In genomic region chr5:67269309-67269708, GRCm38 (mm10) we compare ENCODE assay signal across 26 mouse cellular contexts. TPM values are rescaled to one million over a fixed set of nuclear protein-coding genes. Genes with fewer than 3 reads are reported as not detected.
A peak's percentile ranks its signal among the peaks of the same experiment; 100 is the strongest.
DNase-seq lines count a peak whose midpoint lies in the region; ATAC-seq and TF ChIP-seq lines count a peak whose summit lies in the region.
"Had no signal": no experiment of that assay in that cellular context is flagged by ENCODE, and none has a peak within 500 bp of the region (broad histone marks: within the 10 kb centered on the region; RNA-seq: fewer than 3 reads in every experiment).

No protein-coding gene starts in this region.

- 88% methylated on average over 8 of the region's 8 CpGs for WGBS in heart, adult 2 months
- 84% methylated on average over 8 of the region's 8 CpGs for WGBS in liver, embryonic 13.5 days (ENCODE audit: insufficient replicate concordance)
- 91% methylated on average over 8 of the region's 8 CpGs for WGBS in forebrain, embryonic 13.5 days
- WGBS in cerebellum, adult 2 months, result 91% methylated on average over 8 of the region's 8 CpGs

- TF ChIP-seq EP300 in heart, adult 2 months (IDR thresholded peaks at IDR 0.05; ENCODE audit: insufficient read depth, low read depth, low read length), result no peak

- H3K4me2 ChIP-seq in liver, embryonic 13.5 days, result no peak overlapping the region
- H3K4me2 ChIP-seq in forebrain, embryonic 13.5 days, result no peak overlapping the region
- H3K4me2 ChIP-seq: embryonic facial prominence, embryonic 12.5 days; intestine, embryonic 15.5 days; lung, embryonic 14.5 days; neural tube, embryonic 12.5 days had no signal

- H3K36me3 ChIP-seq in heart, adult 2 months (ENCODE audit: control insufficient read depth, insufficient read depth, low read length), result no peaks in the 10 kb centered on the region; the same call in none of the 2 replicates
- H3K36me3 ChIP-seq in liver, embryonic 13.5 days, result peaks cover 50% of the 10 kb centered on the region
- peaks cover 48% of the 10 kb centered on the region for H3K36me3 ChIP-seq in forebrain, embryonic 13.5 days (ENCODE audit: poor library complexity, severe bottlenecking)

- H3K4me1 ChIP-seq in heart, adult 2 months (ENCODE audit: control insufficient read depth, insufficient read depth, low read length), result no peaks in the 10 kb centered on the region
- H3K4me1 ChIP-seq in liver, embryonic 13.5 days (replicated peaks), result peaks cover 16% of the 10 kb centered on the region
- no peaks in the 10 kb centered on the region for H3K4me1 ChIP-seq in forebrain, embryonic 13.5 days
- no peaks in the 10 kb centered on the region for H3K4me1 ChIP-seq in cerebellum, adult 2 months (ENCODE audit: control insufficient read depth, insufficient read depth, low read length)
- H3K4me1 ChIP-seq: embryonic facial prominence, embryonic 12.5 days; hindbrain, embryonic 10.5 days; intestine, embryonic 15.5 days; midbrain, embryonic 10.5 days; neural tube, embryonic 12.5 days had no signal

- H3K9me3 ChIP-seq in liver, embryonic 13.5 days (replicated peaks), result no peaks in the 10 kb centered on the region
- H3K9me3 ChIP-seq in forebrain, embryonic 13.5 days (replicated peaks), result no peaks in the 10 kb centered on the region
- H3K9me3 ChIP-seq: embryonic facial prominence, embryonic 12.5 days; hindbrain, embryonic 10.5 days; intestine, embryonic 15.5 days; midbrain, embryonic 10.5 days; neural tube, embryonic 12.5 days had no signal

- H3K79me2 ChIP-seq in heart, adult 2 months (replicated peaks; ENCODE audit: control insufficient read depth, insufficient read depth, low read length), result no peaks in the 10 kb centered on the region

- intact Hi-C loops in heart, adult 2 months (cut with DNase I), result no loop called here

- 0 out of 2 replicates have a peak, but pooled peaks have one; percentile 29 for ATAC-seq in liver, embryonic 13.5 days (ENCODE audit: low read depth)
- ATAC-seq in forebrain, embryonic 13.5 days, result no peak
- ATAC-seq: forebrain, postnatal 0 days; hindbrain, embryonic 16.5 days; intestine, embryonic 15.5 days; midbrain, embryonic 16.5 days had no signal

- no peak for TF ChIP-seq POLR2A in heart, adult 2 months (IDR thresholded peaks at IDR 0.05; ENCODE audit: insufficient read depth, low read depth, low read length)
- TF ChIP-seq POLR2A in cerebellum, adult 2 months (IDR thresholded peaks at IDR 0.05; ENCODE audit: borderline replicate concordance, insufficient read depth, low read length), result no peak

- peak; percentile 74 for DNase-seq in heart, adult 11 months
- no peak for DNase-seq in heart, adult 2 months
- DNase-seq in spleen, postnatal 36 days (ENCODE audit: low spot score in 2 of 2), result peak; percentile 8 to 25
- no peak for DNase-seq in spleen, postnatal 14 days (ENCODE audit: low spot score in 2 of 2)
- DNase-seq in liver, embryonic 13.5 days, result no peak
- no peak for DNase-seq in kidney, postnatal 25 days
- no peak for DNase-seq in cerebellum, adult 2 months
- DNase-seq: adrenal gland, postnatal 10 days; cerebellum, adult 9-10 months; cerebellum, postnatal 36 days; forebrain, postnatal 0 days; heart, postnatal 14 days; kidney, adult 8-10 months; kidney, postnatal 10 days; lung, embryonic 14.5 days; right cerebral cortex, postnatal 4 days; thymus, postnatal 14 days had no signal

- H3K27me3 ChIP-seq in heart, adult 2 months (ENCODE audit: control insufficient read depth, insufficient read depth, low read length), result no peaks in the 10 kb centered on the region
- no peaks in the 10 kb centered on the region for H3K27me3 ChIP-seq in liver, embryonic 13.5 days
- H3K27me3 ChIP-seq in forebrain, embryonic 13.5 days, result no peaks in the 10 kb centered on the region
- H3K27me3 ChIP-seq in cerebellum, adult 2 months (ENCODE audit: control insufficient read depth, insufficient read depth, low read length), result no peaks in the 10 kb centered on the region
- H3K27me3 ChIP-seq: embryonic facial prominence, embryonic 12.5 days; intestine, embryonic 15.5 days; neural tube, embryonic 12.5 days had no signal

- no peak for TF ChIP-seq CTCF in heart, adult 2 months (IDR thresholded peaks at IDR 0.05)
- no peak for TF ChIP-seq CTCF in cerebellum, adult 2 months (IDR thresholded peaks at IDR 0.05; ENCODE audit: borderline replicate concordance, insufficient read depth, low read depth, low read length)

- no peak overlapping the region for H3K9ac ChIP-seq in heart, adult 2 months (ENCODE audit: low read depth, low read length)
- no peak overlapping the region for H3K9ac ChIP-seq in liver, embryonic 13.5 days
- no peak overlapping the region for H3K9ac ChIP-seq in forebrain, embryonic 13.5 days
- H3K9ac ChIP-seq: embryonic facial prominence, embryonic 12.5 days; forebrain, postnatal 0 days; intestine, embryonic 15.5 days; lung, embryonic 14.5 days; neural tube, embryonic 12.5 days had no signal

- H3K27ac ChIP-seq in heart, adult 2 months, result no peak overlapping the region
- no peak overlapping the region for H3K27ac ChIP-seq in liver, embryonic 13.5 days
- no peak overlapping the region for H3K27ac ChIP-seq in forebrain, embryonic 13.5 days
- H3K27ac ChIP-seq in cerebellum, adult 2 months (ENCODE audit: insufficient read depth, low read length), result no peak overlapping the region
- H3K27ac ChIP-seq: embryonic facial prominence, embryonic 12.5 days; hindbrain, embryonic 10.5 days; intestine, embryonic 15.5 days; midbrain, embryonic 10.5 days; neural tube, embryonic 12.5 days had no signal

- H3K4me3 ChIP-seq in heart, adult 2 months, result no peak overlapping the region
- no peak overlapping the region for H3K4me3 ChIP-seq in liver, embryonic 13.5 days (replicated peaks)
- no peak overlapping the region for H3K4me3 ChIP-seq in forebrain, embryonic 13.5 days
- H3K4me3 ChIP-seq in cerebellum, adult 2 months (replicated peaks; ENCODE audit: insufficient read depth, low read depth, low read length), result no peak overlapping the region
- H3K4me3 ChIP-seq: embryonic facial prominence, embryonic 12.5 days; hindbrain, embryonic 10.5 days; intestine, embryonic 15.5 days; midbrain, embryonic 10.5 days; myocyte; neural tube, embryonic 12.5 days had no signal

RNA-seq across cellular contexts. Expression of gene Tmem33, which starts 8.9 kb away (rescaled TPM):
- 10 to 100 TPM; 55.9 to 59.3 TPM for total RNA-seq in heart, adult 2 months (2021)
- 54.9 and 88.1 TPM in 2 replicates for polyA plus RNA-seq in heart, adult 2 months (2012; rRNA removed)
- 100 and 114 TPM in 2 replicates for polyA plus RNA-seq in liver, embryonic 13.5 days (2015; fragmentation: Nextera tagmentation; extraction: Ambion mirVana)
- 106 and 115 TPM in 2 replicates for polyA plus RNA-seq in forebrain, embryonic 13.5 days (2015; fragmentation: Nextera tagmentation; extraction: Ambion mirVana)
- 61.1 and 64.2 TPM in 2 replicates for polyA plus RNA-seq in cerebellum, adult 2 months (2012; rRNA removed)

RNA-seq across cellular contexts. Expression of gene Slc30a9, which starts 37.4 kb away (rescaled TPM):
- 100 to 1,000 TPM; 156 to 171 TPM for total RNA-seq in heart, adult 2 months (2021)
- polyA plus RNA-seq in heart, adult 2 months (2012; rRNA removed), result 36.2 and 97.0 TPM in 2 replicates
- 64.0 and 75.5 TPM in 2 replicates for polyA plus RNA-seq in liver, embryonic 13.5 days (2015; fragmentation: Nextera tagmentation; extraction: Ambion mirVana)
- 123 and 131 TPM in 2 replicates for polyA plus RNA-seq in forebrain, embryonic 13.5 days (2015; fragmentation: Nextera tagmentation; extraction: Ambion mirVana)
- 128 and 145 TPM in 2 replicates for polyA plus RNA-seq in cerebellum, adult 2 months (2012; rRNA removed)

Comparison
In these comparisons a context has a peak if more than half of its experiments do, and no peak if none do; other contexts are left out.
1. DNase-seq: peak in heart, adult 11 months (single experiment) and spleen, postnatal 36 days (2 of 2); none in heart, adult 2 months (0 of 2), spleen, postnatal 14 days (0 of 2), liver, embryonic 13.5 days (single experiment), kidney, postnatal 25 days (0 of 2) and cerebellum, adult 2 months (0 of 2).